Mouse (Mus musculus): ENCODE measurements around the gene Caskin2. TPM values are rescaled to one million over a fixed set of nuclear protein-coding genes. Genes with fewer than 3 reads are reported as not detected.

Gene Caskin2
- polyA plus RNA-seq, 1 experiment from 2014 or later, result 21.2 TPM

DNA sequence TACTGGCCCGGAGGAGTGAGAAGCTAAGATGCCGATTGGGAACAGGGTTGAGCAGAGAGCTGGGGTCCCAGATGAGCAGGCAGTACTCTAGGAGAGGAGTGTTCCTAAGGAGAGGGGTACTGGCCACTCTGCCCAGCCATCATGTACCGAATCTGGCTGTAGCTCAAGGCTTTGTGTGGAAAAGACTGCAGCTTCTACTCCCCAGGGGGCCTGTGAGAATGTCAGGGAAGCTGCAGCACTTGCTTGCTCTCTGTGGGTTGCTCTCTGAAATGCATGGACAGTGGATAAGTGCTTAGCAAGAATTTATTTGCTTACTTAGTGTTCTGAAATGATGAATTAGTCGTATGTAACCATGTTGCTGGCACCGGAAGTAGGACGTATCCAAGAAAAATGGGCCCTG is 27.0 kb downstream of the Caskin2 start:
- H3K4me2 ChIP-seq (ENCODE audit: low read depth, low read length, severe bottlenecking), result no peak overlapping the region
- H3K9ac ChIP-seq (ENCODE audit: low read length), result no peak overlapping the region
- H3K36me3 ChIP-seq (ENCODE audit: control insufficient read depth, insufficient read depth, low read length), result no peaks in the 10 kb centered on the region; the same call in 1 of the 2 replicates
- 79% methylated on average over 6 of the region's 6 CpGs for WGBS
- DNase-seq (ENCODE audit: low spot score) (no peak), ATAC-seq (replicated peaks; ENCODE audit: low FRiP score) (no peak)
- no peak overlapping the region for H3K4me3 ChIP-seq (ENCODE audit: low read depth, low read length)
- no peaks in the 10 kb centered on the region for H3K9me3 ChIP-seq (ENCODE audit: control insufficient read depth, low read length)
- 0 out of 2 replicates have a peak, but pooled peaks cover 1% of the 10 kb centered on the region for H3K4me1 ChIP-seq (replicated peaks; ENCODE audit: control insufficient read depth, insufficient read depth, low read length)
- H3K27me3 ChIP-seq (ENCODE audit: control insufficient read depth, insufficient read depth, low read length), result no peaks in the 10 kb centered on the region
- no peak overlapping the region for H3K27ac ChIP-seq (ENCODE audit: low read depth, low read length)

DNA sequence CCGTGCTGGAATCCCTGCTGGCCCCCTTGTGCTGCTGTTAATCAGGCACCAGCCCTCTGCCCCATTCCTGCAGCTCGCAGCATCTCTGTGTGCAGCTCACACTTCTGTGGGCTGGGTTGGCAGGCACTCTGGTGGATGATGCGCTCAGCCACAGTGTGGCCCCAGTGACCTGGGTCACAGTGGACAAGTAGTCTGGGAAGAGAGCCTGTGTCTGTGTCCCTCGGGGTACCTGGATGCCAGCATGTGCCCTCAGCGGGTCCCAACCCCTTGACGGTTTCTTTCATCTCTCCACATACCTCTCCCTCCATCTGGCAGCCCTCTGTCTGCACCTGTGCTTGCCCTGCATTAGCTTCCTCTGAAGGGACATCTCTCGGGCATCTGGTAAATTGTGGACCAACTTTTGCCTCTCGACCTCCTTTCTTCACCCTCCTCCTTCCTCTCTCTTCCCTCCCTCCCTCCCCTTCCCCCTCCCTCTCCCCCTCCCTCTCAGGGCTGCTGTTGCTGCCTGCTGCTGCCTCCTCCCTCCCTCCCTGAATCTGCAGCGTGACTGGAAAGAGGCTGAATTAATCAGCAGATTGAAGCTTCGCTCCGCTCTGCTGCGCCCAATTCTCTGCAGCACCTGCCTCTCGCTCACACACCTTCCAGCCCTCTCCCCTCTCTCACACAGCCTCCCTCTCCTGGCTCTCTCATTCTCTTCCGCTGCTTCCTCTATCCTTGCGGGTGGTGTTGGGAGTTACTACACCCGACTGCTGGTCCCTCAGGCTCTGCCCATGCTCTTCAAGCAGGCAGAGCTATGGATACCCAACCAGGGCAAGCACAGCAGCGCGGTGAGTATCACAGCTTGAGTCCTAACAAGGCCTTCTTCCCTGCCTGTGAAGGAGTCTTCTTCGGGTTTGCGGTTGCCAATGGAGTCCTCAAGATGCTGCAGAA is 33.0 kb downstream of the Caskin2 start:
- ATAC-seq (replicated peaks; ENCODE audit: low FRiP score) (peak; percentile 34; the same call in 1 of the 2 replicates), DNase-seq (ENCODE audit: low spot score) (peak; percentile 73)
- peak overlapping the region; percentile 76 for H3K27ac ChIP-seq (ENCODE audit: low read depth, low read length)
- no peaks in the 10 kb centered on the region for H3K9me3 ChIP-seq (ENCODE audit: control insufficient read depth, low read length)
- peak overlapping the region; percentile 4 for H3K9ac ChIP-seq (ENCODE audit: low read length)
- H3K4me2 ChIP-seq (ENCODE audit: low read depth, low read length, severe bottlenecking), result peak overlapping the region; percentile 42
- WGBS, result 8% methylated on average over 20 of the region's 20 CpGs
- no peaks in the 10 kb centered on the region for H3K27me3 ChIP-seq (ENCODE audit: control insufficient read depth, insufficient read depth, low read length)
- peak overlapping the region; percentile 15; the same call in 1 of the 2 replicates for H3K4me3 ChIP-seq (ENCODE audit: low read depth, low read length)
- H3K4me1 ChIP-seq (replicated peaks; ENCODE audit: control insufficient read depth, insufficient read depth, low read length), result peaks cover 26% of the 10 kb centered on the region
- no peaks in the 10 kb centered on the region for H3K36me3 ChIP-seq (ENCODE audit: control insufficient read depth, insufficient read depth, low read length)

GRCm38 (mm10) chr11:115779038-115779571 is 34.3 kb downstream of the Caskin2 start:
- DNase-seq (ENCODE audit: low spot score) (peak; percentile 75), ATAC-seq (replicated peaks; ENCODE audit: low FRiP score) (peak; percentile 81)
- Histone ChIP-seq H3K4me1 (replicated peaks; ENCODE audit: control insufficient read depth, insufficient read depth, low read length) (peaks cover 26% of the 10 kb centered on the region), H3K27me3 (ENCODE audit: control insufficient read depth, insufficient read depth, low read length) (no peaks in the 10 kb centered on the region), H3K9ac (ENCODE audit: low read length) (peak overlapping the region; percentile 12; the same call in 1 of the 2 replicates), H3K4me2 (ENCODE audit: low read depth, low read length, severe bottlenecking) (peak overlapping the region; percentile 12; the same call in 1 of the 2 replicates), H3K4me3 (ENCODE audit: low read depth, low read length) (no peak overlapping the region), H3K9me3 (ENCODE audit: control insufficient read depth, low read length) (no peaks in the 10 kb centered on the region), H3K27ac (ENCODE audit: low read depth, low read length) (peak overlapping the region; percentile 76), H3K36me3 (ENCODE audit: control insufficient read depth, insufficient read depth, low read length) (no peaks in the 10 kb centered on the region)
- WGBS, result 9% methylated on average over 9 of the region's 9 CpGs

DNA sequence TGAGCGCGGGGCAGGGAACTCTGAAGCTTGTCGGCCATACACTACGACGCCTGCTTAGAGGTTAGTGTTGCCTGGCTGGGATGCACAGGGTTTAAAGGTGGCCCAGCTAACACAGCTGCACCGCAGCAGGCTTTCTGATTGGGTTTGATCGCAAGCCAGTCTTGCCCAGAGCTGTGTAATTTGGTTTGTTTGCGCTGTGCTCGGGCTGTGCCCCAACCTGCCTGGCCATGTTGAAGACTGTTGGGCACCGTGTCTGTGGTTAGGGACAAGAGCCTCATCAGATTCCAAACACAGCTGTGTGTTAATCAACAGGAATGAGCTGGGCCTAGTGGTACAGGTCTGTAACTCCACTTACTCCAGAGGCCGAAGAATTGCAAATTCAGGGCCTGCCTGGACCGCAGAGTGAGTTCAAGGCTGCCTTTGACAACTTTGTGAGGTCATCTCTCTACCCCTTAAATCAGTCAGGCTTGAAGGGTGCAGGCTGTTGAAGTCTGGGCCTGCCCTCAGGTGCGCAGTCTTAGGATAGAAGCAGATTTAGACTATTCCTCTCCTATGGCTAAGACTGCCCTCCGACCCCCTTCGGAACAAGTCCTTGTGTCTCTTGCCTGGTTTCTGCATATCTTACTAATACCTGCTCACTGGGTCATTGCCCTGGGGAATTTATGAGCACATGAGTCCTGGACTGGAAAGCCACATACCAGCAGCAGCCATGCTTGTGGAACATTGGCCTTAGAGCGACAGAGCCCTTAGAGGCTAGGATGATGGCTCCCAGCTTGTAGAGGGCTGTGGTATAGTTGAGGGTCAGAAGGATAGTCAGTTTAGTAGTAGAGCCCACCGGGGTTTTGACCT is 35.7 kb downstream of the Caskin2 start:
- 78% methylated on average over 17 of the region's 17 CpGs for WGBS
- Histone ChIP-seq H3K4me3 (ENCODE audit: low read depth, low read length) (no peak overlapping the region), H3K9ac (ENCODE audit: low read length) (no peak overlapping the region), H3K27me3 (ENCODE audit: control insufficient read depth, insufficient read depth, low read length) (no peaks in the 10 kb centered on the region), H3K36me3 (ENCODE audit: control insufficient read depth, insufficient read depth, low read length) (no peaks in the 10 kb centered on the region), H3K4me1 (replicated peaks; ENCODE audit: control insufficient read depth, insufficient read depth, low read length) (peaks cover 26% of the 10 kb centered on the region), H3K27ac (ENCODE audit: low read depth, low read length) (no peak overlapping the region), H3K9me3 (ENCODE audit: control insufficient read depth, low read length) (no peaks in the 10 kb centered on the region), H3K4me2 (ENCODE audit: low read depth, low read length, severe bottlenecking) (no peak overlapping the region)
- ATAC-seq (replicated peaks; ENCODE audit: low FRiP score) (no peak), DNase-seq (ENCODE audit: low spot score) (peak; percentile 48)

DNA sequence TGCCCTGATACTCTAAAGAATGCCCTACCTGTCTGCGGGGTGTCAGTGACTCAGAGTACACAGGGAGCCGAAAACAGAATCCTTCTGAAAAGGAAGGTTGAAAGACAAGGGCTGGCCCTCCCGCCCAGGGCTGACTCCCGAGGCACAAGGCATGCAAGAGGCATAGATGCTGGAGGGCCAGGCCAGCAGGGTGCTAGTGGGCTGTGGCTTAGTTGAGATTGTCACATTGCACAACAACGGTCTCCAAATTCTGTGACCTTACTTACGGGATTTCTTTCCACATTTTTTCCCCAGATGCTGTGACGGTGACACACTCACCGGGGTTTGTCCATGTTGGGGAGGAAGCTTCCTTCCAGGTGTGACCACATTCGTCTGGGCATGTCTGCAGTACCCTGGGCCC is 36.5 kb downstream of the Caskin2 start:
- no peak for ATAC-seq (replicated peaks; ENCODE audit: low FRiP score)
- no peak overlapping the region for H3K9ac ChIP-seq (ENCODE audit: low read length)
- no peak overlapping the region for H3K4me2 ChIP-seq (ENCODE audit: low read depth, low read length, severe bottlenecking)
- DNase-seq (ENCODE audit: low spot score), result no peak
- no peaks in the 10 kb centered on the region for H3K27me3 ChIP-seq (ENCODE audit: control insufficient read depth, insufficient read depth, low read length)
- peaks cover 25% of the 10 kb centered on the region for H3K4me1 ChIP-seq (replicated peaks; ENCODE audit: control insufficient read depth, insufficient read depth, low read length)
- no peaks in the 10 kb centered on the region for H3K9me3 ChIP-seq (ENCODE audit: control insufficient read depth, low read length)
- WGBS, result 43% methylated on average over 9 of the region's 9 CpGs
- H3K36me3 ChIP-seq (ENCODE audit: control insufficient read depth, insufficient read depth, low read length), result no peaks in the 10 kb centered on the region
- no peak overlapping the region for H3K4me3 ChIP-seq (ENCODE audit: low read depth, low read length)
- no peak overlapping the region for H3K27ac ChIP-seq (ENCODE audit: low read depth, low read length)

DNA sequence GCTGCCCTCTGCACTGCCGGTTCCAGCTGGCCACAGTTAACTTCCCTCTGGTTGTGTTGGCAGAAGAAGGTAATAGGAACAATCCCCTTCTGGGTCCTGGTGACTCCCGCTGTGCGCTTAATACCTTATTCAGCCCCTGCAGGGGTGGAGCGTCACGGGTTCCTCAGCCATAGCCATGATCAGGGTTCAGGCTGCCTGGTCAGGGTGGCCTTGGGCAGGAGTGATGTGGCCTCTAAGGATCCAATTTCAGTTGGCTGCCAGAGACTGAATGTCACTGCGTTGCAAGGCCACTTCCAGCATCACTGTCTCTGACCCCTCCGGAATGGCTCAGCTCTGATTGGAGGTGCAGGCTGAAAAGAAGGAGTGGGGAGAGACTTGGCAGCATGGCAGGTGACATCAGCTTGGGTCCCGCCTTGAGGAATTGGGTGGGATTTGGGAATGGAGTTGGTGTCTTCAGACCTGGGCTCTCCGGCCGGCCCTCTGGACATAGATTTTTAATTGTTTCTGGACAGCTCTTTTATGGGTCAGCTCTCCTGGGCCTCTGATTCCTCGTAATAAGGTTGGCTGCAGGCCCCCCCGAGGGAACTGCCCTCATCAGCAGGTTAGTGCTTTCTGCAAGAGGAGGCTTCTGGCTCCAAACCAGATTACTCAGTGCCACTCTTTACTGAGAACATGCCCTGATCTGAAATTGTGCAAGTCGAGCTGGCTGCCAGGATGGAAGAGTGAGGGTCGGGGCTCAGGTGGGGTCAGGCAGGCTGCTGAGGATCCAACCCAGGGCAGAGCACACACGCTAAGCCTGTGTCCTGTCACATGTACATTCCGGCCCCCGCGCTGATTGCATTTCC is 37.4 kb downstream of the Caskin2 start:
- no peak overlapping the region for H3K4me3 ChIP-seq (ENCODE audit: low read depth, low read length)
- WGBS, result 35% methylated on average over 18 of the region's 18 CpGs
- H3K4me2 ChIP-seq (ENCODE audit: low read depth, low read length, severe bottlenecking), result no peak overlapping the region
- no peaks in the 10 kb centered on the region for H3K27me3 ChIP-seq (ENCODE audit: control insufficient read depth, insufficient read depth, low read length)
- no peaks in the 10 kb centered on the region for H3K9me3 ChIP-seq (ENCODE audit: control insufficient read depth, low read length)
- ATAC-seq (replicated peaks; ENCODE audit: low FRiP score), result no peak
- no peaks in the 10 kb centered on the region for H3K36me3 ChIP-seq (ENCODE audit: control insufficient read depth, insufficient read depth, low read length)
- no peak overlapping the region for H3K27ac ChIP-seq (ENCODE audit: low read depth, low read length)
- H3K4me1 ChIP-seq (replicated peaks; ENCODE audit: control insufficient read depth, insufficient read depth, low read length), result peaks cover 24% of the 10 kb centered on the region
- no peak overlapping the region for H3K9ac ChIP-seq (ENCODE audit: low read length)
- DNase-seq (ENCODE audit: low spot score), result peak; percentile 58

- Histone ChIP-seq H3K4me2 (ENCODE audit: low read depth, low read length, severe bottlenecking) (no peak overlapping the region), H3K4me1 (replicated peaks; ENCODE audit: control insufficient read depth, insufficient read depth, low read length) (peaks cover 14% of the 10 kb centered on the region), H3K4me3 (ENCODE audit: low read depth, low read length) (no peak overlapping the region), H3K9me3 (ENCODE audit: control insufficient read depth, low read length) (no peaks in the 10 kb centered on the region), H3K9ac (ENCODE audit: low read length) (no peak overlapping the region), H3K27ac (ENCODE audit: low read depth, low read length) (no peak overlapping the region), H3K36me3 (ENCODE audit: control insufficient read depth, insufficient read depth, low read length) (no peaks in the 10 kb centered on the region), H3K27me3 (ENCODE audit: control insufficient read depth, insufficient read depth, low read length) (no peaks in the 10 kb centered on the region)
- DNase-seq (ENCODE audit: low spot score), result peak; percentile 42
- 74% methylated on average over 4 of the region's 4 CpGs for WGBS
- no peak for ATAC-seq (replicated peaks; ENCODE audit: low FRiP score)
Observed at GRCm38 (mm10) chr11:115774653-115775052, 38.8 kb downstream of the Caskin2 start.

DNA sequence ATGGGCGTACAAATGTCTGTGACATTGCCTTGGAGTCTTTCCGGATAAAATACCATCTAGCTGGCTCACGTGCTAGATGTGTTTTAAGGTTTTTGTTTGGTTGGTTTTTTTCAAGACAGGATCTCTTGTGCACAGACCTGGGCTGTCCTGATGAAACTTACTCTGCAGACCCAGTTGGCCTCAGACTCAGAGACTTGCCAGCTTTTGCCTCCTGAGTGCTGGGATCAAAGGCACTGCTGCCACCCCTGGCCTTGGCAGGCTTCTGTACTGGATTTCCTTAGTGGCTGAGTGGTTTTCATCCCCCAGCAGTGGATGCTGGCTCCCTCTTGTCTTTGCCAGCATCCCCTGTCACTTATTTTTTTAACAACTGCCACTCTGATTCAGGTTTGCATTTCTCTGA is 44.5 kb downstream of the Caskin2 start:
- Histone ChIP-seq H3K9me3 (ENCODE audit: control insufficient read depth, low read length) (no peaks in the 10 kb centered on the region), H3K36me3 (ENCODE audit: control insufficient read depth, insufficient read depth, low read length) (no peaks in the 10 kb centered on the region), H3K27me3 (ENCODE audit: control insufficient read depth, insufficient read depth, low read length) (no peaks in the 10 kb centered on the region), H3K4me1 (replicated peaks; ENCODE audit: control insufficient read depth, insufficient read depth, low read length) (peaks cover 5% of the 10 kb centered on the region), H3K4me3 (ENCODE audit: low read depth, low read length) (no peak overlapping the region), H3K9ac (ENCODE audit: low read length) (no peak overlapping the region), H3K4me2 (ENCODE audit: low read depth, low read length, severe bottlenecking) (no peak overlapping the region), H3K27ac (ENCODE audit: low read depth, low read length) (no peak overlapping the region)
- no peak for DNase-seq (ENCODE audit: low spot score)
- WGBS, result 93% methylated on average over 3 of the region's 3 CpGs
- ATAC-seq (replicated peaks; ENCODE audit: low FRiP score), result no peak
